Mouse (Mus musculus) kidney, embryonic 15.5 days (tissue): ENCODE results near the gene Clk4. TPM values are rescaled to one million over a fixed set of nuclear protein-coding genes. Genes with fewer than 3 reads are reported as not detected.

Experiments used
- ATAC-seq: fragments of 200-750 bp; cut with Nextera tagmentation; replicated peaks from 2 replicates; pipeline ENCODE4 v1.8.0; 2017; ENCODE audit warnings: moderate TSS enrichment; ENCODE audit not compliant: low FRiP score
- H3K27ac ChIP-seq: fragments of 300-500 bp; sonication (generic); 2 replicates; pipeline ENCODE4 v1.5.1; 2015; ENCODE audit warnings: mild to moderate bottlenecking, inconsistent platforms
- H3K27me3 ChIP-seq: fragments of 300-500 bp; sonication (generic); 2 replicates; pipeline ENCODE4 v1.6.1; 2015; ENCODE audit warnings: inconsistent platforms
- H3K36me3 ChIP-seq: fragments of 300-500 bp; sonication (generic); 2 replicates; pipeline ENCODE4 v1.6.1; 2015; ENCODE audit warnings: inconsistent platforms
- H3K4me1 ChIP-seq: fragments of 300-500 bp; sonication (generic); 2 replicates; pipeline ENCODE4 v1.6.1; 2015; ENCODE audit warnings: inconsistent platforms
- H3K4me2 ChIP-seq: fragments of 300-500 bp; sonication (generic); 2 replicates; pipeline ENCODE4 v1.6.1; 2015; ENCODE audit warnings: moderate library complexity, mild to moderate bottlenecking, inconsistent platforms
- H3K4me3 ChIP-seq: fragments of 300-500 bp; sonication (generic); replicated peaks from 2 replicates; pipeline ENCODE4 v1.5.1; 2015; ENCODE audit warnings: mild to moderate bottlenecking, inconsistent platforms
- H3K9ac ChIP-seq: fragments of 300-500 bp; sonication (generic); 2 replicates; pipeline ENCODE4 v1.6.1; 2015; ENCODE audit warnings: mild to moderate bottlenecking, inconsistent platforms
- H3K9me3 ChIP-seq: fragments of 300-500 bp; sonication (generic); replicated peaks from 2 replicates; pipeline ENCODE4 v1.6.1; 2016; ENCODE audit warnings: inconsistent platforms
- WGBS: fragments of 180-500 bp; shearing (Covaris S2); methylation state at CpG from one replicate; pipeline ENCODE4 v1.1.7; 2015; ENCODE audit warnings: mixed read lengths; 5-methylcytosine and 5-hydroxymethylcytosine counted together
- polyA plus RNA-seq: library from polyadenylated mRNA; unstranded; fragments of >200 nt; fragmentation: Nextera tagmentation; extraction: Ambion mirVana; gene quantifications from 2 replicates; pipeline ENCODE4 v1.2.1, GENCODE M21; 2015

Gene Clk4
- polyA plus RNA-seq, 1 experiment from 2014 or later = 110 TPM

GRCm38 (mm10) chr11:51265326-51265725 lies 3.8 kb downstream of the Clk4 start:
- H3K4me3 ChIP-seq = peak overlapping the region; percentile 8; the same call in 1 of the 2 replicates
- H3K9me3 ChIP-seq = no peaks in the 10 kb centered on the region
- no peak overlapping the region for H3K27ac ChIP-seq
- H3K4me1 ChIP-seq = peaks cover 29% of the 10 kb centered on the region
- 46% methylated on average over 3 of the region's 3 CpGs for WGBS
- peaks cover 28% of the 10 kb centered on the region for H3K36me3 ChIP-seq
- no peaks in the 10 kb centered on the region for H3K27me3 ChIP-seq
- peak overlapping the region; percentile 90 for H3K4me2 ChIP-seq
- H3K9ac ChIP-seq = no peak overlapping the region
- ATAC-seq = no peak

GRCm38 (mm10) chr11:51274418-51274817 lies 12.9 kb downstream of the Clk4 start:
- Histone ChIP-seq H3K9me3 (no peaks in the 10 kb centered on the region), H3K4me3 (no peak overlapping the region), H3K27ac (no peak overlapping the region), H3K4me1 (no peaks in the 10 kb centered on the region), H3K36me3 (peaks cover 86% of the 10 kb centered on the region), H3K4me2 (no peak overlapping the region), H3K27me3 (no peaks in the 10 kb centered on the region), H3K9ac (no peak overlapping the region)
- 92% methylated on average over 1 of the region's 1 CpGs for WGBS
- ATAC-seq = no peak

GRCm38 (mm10) chr11:51289564-51290041 lies 28.1 kb downstream of the Clk4 start, which contains the start of gene Col23a1:
Gene Col23a1, plus strand, starts transcription at chr11:51289920.
- H3K27me3 ChIP-seq = peaks cover 8% of the 10 kb centered on the region; the same call in 1 of the 2 replicates
- H3K4me1 ChIP-seq = peaks cover 10% of the 10 kb centered on the region
- H3K4me2 ChIP-seq = peak within 1 kb of the TSS; percentile 96
- H3K4me3 ChIP-seq = peak within 1 kb of the TSS; percentile 75
- H3K9me3 ChIP-seq = no peaks in the 10 kb centered on the region
- peak within 1 kb of the TSS; percentile 60 for H3K9ac ChIP-seq
- under 1% methylated on average over 35 of the region's 38 CpGs for WGBS
- H3K27ac ChIP-seq = peak within 1 kb of the TSS; percentile 79
- peaks cover 4% of the 10 kb centered on the region for H3K36me3 ChIP-seq
- peak; percentile 94 for ATAC-seq

GRCm38 (mm10) chr11:51290066-51290955 lies 28.8 kb downstream of the Clk4 start:
- 0 out of 2 replicates have a peak, but pooled peaks cover under 1% of the 10 kb centered on the region for H3K36me3 ChIP-seq
- peaks cover 1% of the 10 kb centered on the region; the same call in 1 of the 2 replicates for H3K9me3 ChIP-seq
- ATAC-seq = peak; percentile 88
- H3K27me3 ChIP-seq = peaks cover 8% of the 10 kb centered on the region; the same call in 1 of the 2 replicates
- H3K4me3 ChIP-seq = peak overlapping the region; percentile 75
- WGBS = 2% methylated on average over 71 of the region's 74 CpGs
- H3K4me2 ChIP-seq = peak overlapping the region; percentile 96
- H3K4me1 ChIP-seq = peaks cover 10% of the 10 kb centered on the region
- peak overlapping the region; percentile 79 for H3K27ac ChIP-seq
- peak overlapping the region; percentile 60 for H3K9ac ChIP-seq

GRCm38 (mm10) chr11:51293956-51294530 lies 32.5 kb downstream of the Clk4 start:
- Histone ChIP-seq H3K9me3 (peaks cover 10% of the 10 kb centered on the region; the same call in 1 of the 2 replicates), H3K27me3 (peaks cover 8% of the 10 kb centered on the region; the same call in 1 of the 2 replicates), H3K4me2 (no peak overlapping the region), H3K27ac (no peak overlapping the region), H3K4me1 (peaks cover 10% of the 10 kb centered on the region), H3K4me3 (no peak overlapping the region), H3K36me3 (no peaks in the 10 kb centered on the region), H3K9ac (no peak overlapping the region)
- ATAC-seq = no peak
- WGBS = 56% methylated on average over 2 of the region's 2 CpGs

GRCm38 (mm10) chr11:51295742-51296141 lies 34.2 kb downstream of the Clk4 start:
- H3K27me3 ChIP-seq = peaks cover 6% of the 10 kb centered on the region; the same call in 1 of the 2 replicates
- no peak overlapping the region for H3K9ac ChIP-seq
- no peak for ATAC-seq
- no peak overlapping the region for H3K4me2 ChIP-seq
- H3K27ac ChIP-seq = no peak overlapping the region
- H3K9me3 ChIP-seq = peaks cover 10% of the 10 kb centered on the region; the same call in 1 of the 2 replicates
- no peaks in the 10 kb centered on the region for H3K36me3 ChIP-seq
- WGBS = 74% methylated on average over 3 of the region's 3 CpGs
- H3K4me3 ChIP-seq = no peak overlapping the region
- H3K4me1 ChIP-seq = peaks cover under 1% of the 10 kb centered on the region

- peaks cover 10% of the 10 kb centered on the region; the same call in 1 of the 2 replicates for H3K9me3 ChIP-seq
- ATAC-seq = no peak
- no peak overlapping the region for H3K4me3 ChIP-seq
- no peak overlapping the region for H3K9ac ChIP-seq
- H3K4me1 ChIP-seq = no peaks in the 10 kb centered on the region
- no peak overlapping the region for H3K27ac ChIP-seq
- no peaks in the 10 kb centered on the region for H3K27me3 ChIP-seq
- no peak overlapping the region for H3K4me2 ChIP-seq
- WGBS = 91% methylated on average over 4 of the region's 4 CpGs
- H3K36me3 ChIP-seq = no peaks in the 10 kb centered on the region
Observed at GRCm38 (mm10) chr11:51298691-51299090, 37.2 kb downstream of the Clk4 start.

GRCm38 (mm10) chr11:51302396-51302795 lies 40.9 kb downstream of the Clk4 start:
- H3K4me2 ChIP-seq = no peak overlapping the region
- ATAC-seq = no peak
- no peaks in the 10 kb centered on the region for H3K27me3 ChIP-seq
- H3K4me1 ChIP-seq = no peaks in the 10 kb centered on the region
- no peak overlapping the region for H3K9ac ChIP-seq
- no peaks in the 10 kb centered on the region for H3K36me3 ChIP-seq
- no peak overlapping the region for H3K4me3 ChIP-seq
- H3K9me3 ChIP-seq = no peaks in the 10 kb centered on the region
- 57% methylated on average over 5 of the region's 5 CpGs for WGBS
- no peak overlapping the region for H3K27ac ChIP-seq

- Histone ChIP-seq H3K27ac (no peak overlapping the region), H3K36me3 (no peaks in the 10 kb centered on the region), H3K4me1 (no peaks in the 10 kb centered on the region), H3K27me3 (no peaks in the 10 kb centered on the region), H3K9ac (no peak overlapping the region), H3K9me3 (no peaks in the 10 kb centered on the region), H3K4me2 (no peak overlapping the region), H3K4me3 (no peak overlapping the region)
- WGBS = 62% methylated on average over 12 of the region's 12 CpGs
- ATAC-seq = no peak
Observed at GRCm38 (mm10) chr11:51303981-51304553, 42.5 kb downstream of the Clk4 start.

- no peak overlapping the region for H3K9ac ChIP-seq
- no peak for ATAC-seq
- 48% methylated on average over 5 of the region's 5 CpGs for WGBS
- no peak overlapping the region for H3K4me3 ChIP-seq
- H3K4me1 ChIP-seq = no peaks in the 10 kb centered on the region
- no peak overlapping the region for H3K4me2 ChIP-seq
- H3K36me3 ChIP-seq = no peaks in the 10 kb centered on the region
- H3K27ac ChIP-seq = no peak overlapping the region
- no peaks in the 10 kb centered on the region for H3K9me3 ChIP-seq
- no peaks in the 10 kb centered on the region for H3K27me3 ChIP-seq
Observed at GRCm38 (mm10) chr11:51308306-51308705, 46.8 kb downstream of the Clk4 start.

- Histone ChIP-seq H3K9ac (no peak overlapping the region), H3K4me2 (no peak overlapping the region), H3K9me3 (no peaks in the 10 kb centered on the region), H3K36me3 (no peaks in the 10 kb centered on the region), H3K4me3 (no peak overlapping the region), H3K27ac (no peak overlapping the region), H3K4me1 (no peaks in the 10 kb centered on the region), H3K27me3 (no peaks in the 10 kb centered on the region)
- no peak for ATAC-seq
- WGBS = 84% methylated on average over 8 of the region's 8 CpGs
Observed at GRCm38 (mm10) chr11:51311846-51312245, 50.3 kb downstream of the Clk4 start.
